Mouse (Mus musculus) spleen, adult 18-20 months (tissue): Measurements from ENCODE around the gene Ccdc152.
"Not testable (repeated sequence)": the region's sequence is repeated elsewhere in the genome, so short reads cannot be mapped to it uniquely, and the experiment has no call there.

Experiments used
- DNase-seq, 2 experiments: peaks; one replicate each; pipeline ENCODE4 v3.0.0; 2022; ENCODE audit warnings: mixed read lengths in 2 of 2

Ccdc152 gene

GRCm38 (mm10) chr15:3273191-3273590, 30.1 kb downstream of the Ccdc152 start:
- no peak for DNase-seq

- DNase-seq = peak in 1 of 2 experiments; percentile 19
Observed at GRCm38 (mm10) chr15:3271216-3271615, 32.1 kb downstream of the Ccdc152 start.

GRCm38 (mm10) chr15:3270646-3271077, 32.7 kb downstream of the Ccdc152 start:
- peak; percentile 58 to 63 for DNase-seq

- no peak for DNase-seq
Observed at GRCm38 (mm10) chr15:3269996-3270645, 33.2 kb downstream of the Ccdc152 start.

GRCm38 (mm10) chr15:3269496-3269895, 33.8 kb downstream of the Ccdc152 start:
- DNase-seq = no peak

- no peak for DNase-seq
Observed at GRCm38 (mm10) chr15:3268247-3268646, 35.1 kb downstream of the Ccdc152 start, which contains the start of gene Selenop. Selenop (plus strand) TSS chr15:3268547.

GRCm38 (mm10) chr15:3264828-3265227, 38.5 kb downstream of the Ccdc152 start:
- DNase-seq = no peak

- no peak for DNase-seq
Observed at GRCm38 (mm10) chr15:3264293-3264692, 39.0 kb downstream of the Ccdc152 start.

GRCm38 (mm10) chr15:3262883-3263282, 40.4 kb downstream of the Ccdc152 start:
- DNase-seq = no peak

- no peak for DNase-seq
Observed at GRCm38 (mm10) chr15:3260309-3260708, 43.0 kb downstream of the Ccdc152 start.

GRCm38 (mm10) chr15:3259025-3259424, 44.3 kb downstream of the Ccdc152 start:
- DNase-seq = no peak

GRCm38 (mm10) chr15:3251718-3252067, 51.6 kb downstream of the Ccdc152 start:
- no peak for DNase-seq

- no peak for DNase-seq
Observed at GRCm38 (mm10) chr15:3251031-3251717, 52.2 kb downstream of the Ccdc152 start.

GRCm38 (mm10) chr15:3250620-3251019, 52.7 kb downstream of the Ccdc152 start:
- DNase-seq = no peak

- DNase-seq = not testable (repeated sequence)
Observed at GRCm38 (mm10) chr15:3245036-3245435, 58.3 kb downstream of the Ccdc152 start.

GRCm38 (mm10) chr15:3237963-3238362, 65.4 kb downstream of the Ccdc152 start:
- no peak for DNase-seq

- no peak for DNase-seq
Observed at GRCm38 (mm10) chr15:3236338-3236737, 67.0 kb downstream of the Ccdc152 start.

GRCm38 (mm10) chr15:3233837-3234551, 69.3 kb downstream of the Ccdc152 start:
- peak in 1 of 2 experiments; percentile 9 for DNase-seq

- DNase-seq = no peak
Observed at GRCm38 (mm10) chr15:3232168-3232835, 71.0 kb downstream of the Ccdc152 start.

- no peak for DNase-seq
Observed at GRCm38 (mm10) chr15:3231004-3231403, 72.3 kb downstream of the Ccdc152 start.
